ENCODE assay signal across 8 mouse cellular contexts in the genomic region with DNA sequence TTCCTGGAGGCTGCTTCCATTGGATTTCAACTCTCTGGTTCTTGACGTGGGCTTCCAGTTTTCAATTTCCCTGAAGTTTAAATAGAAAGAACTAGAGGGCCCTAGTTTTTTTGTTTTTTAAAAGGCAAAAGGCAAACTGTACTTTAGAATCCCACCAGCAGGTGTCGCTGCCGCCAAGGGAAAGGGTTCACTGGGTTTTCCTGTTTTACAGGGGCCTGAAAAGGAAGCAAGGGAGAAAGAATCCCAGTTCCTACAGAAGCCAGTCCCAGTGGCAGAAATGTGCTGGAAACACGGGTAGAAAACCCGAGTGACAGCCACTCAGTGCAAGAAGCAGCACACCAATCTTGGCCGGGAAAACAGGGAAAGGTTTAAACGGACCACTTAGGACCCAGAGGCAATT. TPM values are rescaled to one million over a fixed set of nuclear protein-coding genes. Genes with fewer than 3 reads are reported as not detected.
DNase-seq lines count a peak whose midpoint lies in the region; ATAC-seq and TF ChIP-seq lines count a peak whose summit lies in the region.

No protein-coding gene starts in this region.

- no peaks in the 10 kb centered on the region for H3K27me3 ChIP-seq in E14TG2a.4 (ENCODE audit: insufficient read depth, low read length)

- no peak for ATAC-seq in erythroid progenitor cell, adult 5-6 weeks (replicated peaks; ENCODE audit: low FRiP score, poor library complexity, severe bottlenecking)

- no peak overlapping the region for H3K4me3 ChIP-seq in E14TG2a.4 (replicated peaks; ENCODE audit: low read length)

- peak; percentile 86 for DNase-seq in 3T3-L1 (ENCODE audit: low read depth, low spot score)
- DNase-seq in c-Kit-positive CD71-positive TER-119-positive erythroid progenitor cells, embryonic 14.5 days (ENCODE audit: low spot score) = peak; percentile 62
- peak; percentile 83 for DNase-seq in gastrocnemius, adult 18-20 months (ENCODE audit: low spot score)
- DNase-seq in kidney, adult 8-10 months = peak; percentile 43 to 82
- peak; percentile 64 to 70 for DNase-seq in lung, adult 18-20 months
- peak; percentile 36 for DNase-seq in spleen, adult 12 weeks (ENCODE audit: low spot score)

- H3K36me3 ChIP-seq in E14TG2a.4 (ENCODE audit: insufficient read depth, low read length) = no peaks in the 10 kb centered on the region

- peak; percentile 69 for TF ChIP-seq CTCF in E14TG2a.4 (conservative IDR thresholded peaks at IDR 0.05; ENCODE audit: low read length)

- H3K9me3 ChIP-seq in E14TG2a.4 (ENCODE audit: low read length) = no peaks in the 10 kb centered on the region

- H3K4me1 ChIP-seq in E14TG2a.4 (replicated peaks; ENCODE audit: low read depth, low read length) = peaks cover 10% of the 10 kb centered on the region

RNA-seq across cellular contexts. Expression of gene Pafah1b2, which starts 8.8 kb away (rescaled TPM):
- 10 to 100 TPM; 23.6 to 32.0 TPM for total RNA-seq in gastrocnemius, adult 18-20 months (2021)
- 29.3 and 31.4 TPM in 2 replicates for total RNA-seq in erythroid progenitor cell, adult 5-6 weeks (2015; ENCODE audit: low replicate concordance)
- 52.9 and 68.6 TPM in 2 replicates for total RNA-seq in erythroid progenitor cell, adult 5-6 weeks (2017; ENCODE audit: low replicate concordance)

RNA-seq across cellular contexts. Expression of gene Sik3, which starts 8.9 kb away (rescaled TPM):
- total RNA-seq in gastrocnemius, adult 18-20 months (2021) = 10 to 100 TPM; 37.4 to 38.3 TPM
- total RNA-seq in erythroid progenitor cell, adult 5-6 weeks (2015; ENCODE audit: low replicate concordance) = 4.6 and 6.5 TPM in 2 replicates
- 1.4 and 11.6 TPM in 2 replicates for total RNA-seq in erythroid progenitor cell, adult 5-6 weeks (2017; ENCODE audit: low replicate concordance)

RNA-seq across cellular contexts. Expression of gene Sidt2, which starts 48.7 kb away (rescaled TPM):
- 10 to 100 TPM; 57.8 to 66.2 TPM for total RNA-seq in gastrocnemius, adult 18-20 months (2021)
- 16.3 and 20.5 TPM in 2 replicates for total RNA-seq in erythroid progenitor cell, adult 5-6 weeks (2015; ENCODE audit: low replicate concordance)
- 17.2 and 22.2 TPM in 2 replicates for total RNA-seq in erythroid progenitor cell, adult 5-6 weeks (2017; ENCODE audit: low replicate concordance)

Comparison
In these comparisons a context has a peak if more than half of its experiments do, and no peak if none do; other contexts are left out.
1. DNase-seq: peak in every context shown above with its lines; median percentile 86 in 3T3-L1; 83 in gastrocnemius, adult 18-20 months; 67 in lung, adult 18-20 months; 62 in kidney, adult 8-10 months; 62 in c-Kit-positive CD71-positive TER-119-positive erythroid progenitor cells, embryonic 14.5 days; 36 in spleen, adult 12 weeks.